Mouse (Mus musculus) hematopoietic stem cell, adult 5-6 weeks (primary cell): ENCODE measurements at regions not wholly inside any gene's neighbourhood (a gene's known extent, or its start where the extent isn't known, plus 50 kb on each side); places are given as distances from the start of the nearest gene placed in this dataset.

Experiments used
- ATAC-seq, 2 experiments: fragments of 125-278 bp in 1 of 2; replicated peaks in 1 of 2; 2 replicates each; pipeline ENCODE4 v1.8.0; 2016 to 2017; ENCODE audit warnings: inconsistent platforms in 2 of 2, mild to moderate bottlenecking in 2 of 2, moderate number of reproducible peaks in 2 of 2, low read depth in 1 of 2, moderate TSS enrichment in 1 of 2; ENCODE audit not compliant: low FRiP score in 2 of 2, poor library complexity in 2 of 2, severe bottlenecking in 2 of 2, insufficient read depth in 1 of 2, low TSS enrichment in 1 of 2

DNA sequence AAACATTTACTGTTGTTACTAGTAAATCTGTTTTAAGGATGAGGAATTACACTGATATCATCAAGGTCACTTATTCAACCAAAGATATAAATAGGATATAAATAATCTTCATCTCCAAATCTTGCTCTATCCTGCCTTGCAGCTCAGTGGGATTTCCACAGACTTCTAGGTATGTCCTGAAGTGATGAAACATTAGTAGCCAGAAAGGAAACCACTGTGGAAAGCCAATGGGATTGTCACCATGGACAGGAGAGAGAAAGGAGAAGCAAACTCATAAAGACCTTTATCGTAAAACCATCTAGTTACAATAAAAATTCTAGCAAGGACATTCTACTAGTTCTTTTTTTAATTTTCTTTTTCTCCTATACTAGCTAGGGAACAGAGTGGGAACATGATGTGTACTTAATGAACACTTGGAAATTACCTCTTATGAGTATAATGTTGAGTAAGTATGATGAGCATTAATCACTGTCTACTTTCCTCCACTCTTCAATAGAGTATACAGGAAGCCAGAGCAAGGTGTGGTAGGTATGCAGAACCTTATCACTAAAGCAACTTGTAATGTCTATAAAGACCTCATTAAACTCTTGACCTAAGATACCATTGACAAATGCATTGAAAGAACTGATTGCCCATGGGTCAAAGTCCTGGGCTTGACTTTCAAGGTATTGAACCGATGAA is 219.4 kb upstream of the Atp2b1 start:
- ATAC-seq: no peak

GRCm38 (mm10) chr10:98695371-98695725 is 218.9 kb upstream of the Atp2b1 start:
- no peak for ATAC-seq

GRCm38 (mm10) chr10:98697866-98698265 is 216.3 kb upstream of the Atp2b1 start:
- ATAC-seq: no peak

DNA sequence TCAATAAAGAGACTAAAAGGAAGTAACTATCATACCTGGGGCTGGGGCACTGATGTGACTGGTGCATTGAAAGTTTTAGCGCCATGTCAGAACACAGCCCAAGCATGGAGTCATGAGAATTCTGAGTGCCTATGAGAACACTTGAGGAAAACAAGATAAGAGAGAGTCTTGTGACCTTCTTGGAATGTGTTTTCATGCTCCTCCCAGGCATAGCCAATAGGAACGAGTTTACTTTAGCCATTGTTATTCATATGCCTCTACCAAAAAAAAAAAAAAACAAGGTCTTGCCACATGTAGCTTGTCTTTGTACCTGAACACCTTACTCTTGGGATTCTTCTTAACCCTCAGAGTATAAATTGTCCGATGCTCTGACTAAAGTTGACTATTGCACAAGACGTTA is 214.6 kb upstream of the Atp2b1 start:
- no peak for ATAC-seq

GRCm38 (mm10) chr10:98700407-98700806 is 213.8 kb upstream of the Atp2b1 start:
- peak in 1 of 2 experiments; percentile 17; a peak in 1 of 4 replicates for ATAC-seq

DNA sequence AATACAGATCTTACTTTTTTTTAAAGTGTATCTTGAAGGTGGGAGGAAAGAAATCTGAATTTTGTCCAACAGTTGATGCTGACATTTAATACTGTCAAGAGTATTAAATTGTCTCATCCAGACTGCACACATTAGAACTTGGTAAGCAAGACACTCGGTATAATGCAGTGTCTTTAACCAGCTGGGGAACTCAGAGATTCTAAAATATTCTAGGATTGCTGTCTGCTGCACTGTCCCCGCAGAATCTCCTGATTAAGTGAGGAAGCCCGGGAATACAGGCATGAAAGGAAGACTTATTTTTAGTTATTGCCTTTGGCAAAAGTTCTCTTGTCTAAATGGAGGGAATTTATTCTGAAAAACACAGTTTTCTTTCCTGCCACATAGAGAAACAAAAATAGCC is 212.9 kb upstream of the Atp2b1 start:
- ATAC-seq: no peak

- ATAC-seq: no peak
Measured at GRCm38 (mm10) chr10:98702470-98703215, 211.6 kb upstream of the Atp2b1 start.

DNA sequence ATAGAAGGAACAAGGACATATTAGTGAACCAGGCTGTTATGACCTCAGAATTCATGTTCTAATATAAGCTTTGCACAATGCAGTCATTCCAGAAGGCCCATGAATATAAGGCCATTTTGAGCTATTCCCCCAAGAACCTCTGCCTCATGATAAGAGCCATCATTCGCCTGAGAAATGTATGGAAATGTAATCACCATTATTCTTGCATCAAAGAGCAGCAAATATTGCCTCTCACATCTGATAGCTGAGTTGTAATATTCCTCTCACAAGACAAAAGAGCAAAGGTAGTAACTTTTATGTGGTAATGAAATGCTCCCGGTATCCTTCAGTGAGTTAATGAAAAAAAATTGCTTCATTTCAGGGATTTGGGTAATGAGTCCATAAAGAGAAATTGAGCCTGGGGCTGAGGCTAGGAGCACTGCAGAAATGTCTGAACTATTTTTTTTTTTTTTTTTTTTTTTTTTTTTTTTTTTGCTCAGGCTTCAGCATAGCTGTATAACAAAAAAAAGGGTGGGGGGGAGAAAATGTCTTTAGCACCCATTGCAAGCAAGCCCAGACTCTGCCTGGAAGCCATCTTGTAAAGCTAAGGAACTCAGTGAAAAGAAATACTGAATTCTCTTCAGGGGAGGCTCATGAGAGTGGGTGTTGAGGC is 210.4 kb upstream of the Atp2b1 start:
- no peak for ATAC-seq

DNA sequence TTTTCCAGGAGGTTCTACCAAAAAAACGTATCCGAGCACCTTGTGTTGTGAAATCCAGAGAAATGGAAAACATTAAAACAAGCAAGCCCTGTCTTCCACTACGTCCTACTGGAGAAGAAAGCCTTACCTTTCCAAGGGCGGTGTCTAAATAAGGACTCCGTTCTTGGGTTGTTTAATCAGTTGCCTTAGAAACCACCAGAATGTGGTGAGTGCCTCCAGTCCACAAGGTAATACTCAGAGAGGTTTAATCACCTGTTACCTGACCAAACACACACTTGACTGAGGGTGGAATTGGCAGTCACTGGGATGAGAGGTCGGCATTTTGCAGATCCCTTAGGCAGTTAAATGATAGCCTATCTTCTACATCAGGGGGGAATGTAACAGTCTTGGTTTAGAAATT is 209.6 kb upstream of the Atp2b1 start:
- ATAC-seq: no peak

DNA sequence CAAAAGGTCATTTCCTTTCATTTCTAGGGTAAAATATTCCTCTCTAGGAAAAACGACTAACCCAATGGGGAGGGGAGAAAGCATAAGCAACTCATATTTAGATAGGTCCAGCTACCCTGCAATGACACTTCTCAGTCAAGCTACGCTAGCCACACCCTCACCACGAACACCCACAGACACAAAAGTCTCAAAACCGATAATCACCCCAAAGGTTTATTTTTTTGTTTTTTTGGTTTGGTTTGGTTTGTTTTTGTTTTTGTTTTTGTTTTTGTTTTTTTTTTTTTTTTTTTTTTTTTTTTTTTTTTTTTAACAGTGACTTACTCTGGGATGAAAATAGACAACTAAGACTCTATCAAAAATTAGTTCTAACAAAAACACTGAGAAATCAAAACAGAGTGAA is 196.3 kb upstream of the Atp2b1 start:
- no peak for ATAC-seq

GRCm38 (mm10) chr10:98718706-98719105 is 195.5 kb upstream of the Atp2b1 start:
- ATAC-seq: no peak; a peak in 1 of 4 replicates

- no peak for ATAC-seq
Measured at GRCm38 (mm10) chr10:98720256-98721005, 193.8 kb upstream of the Atp2b1 start.

DNA sequence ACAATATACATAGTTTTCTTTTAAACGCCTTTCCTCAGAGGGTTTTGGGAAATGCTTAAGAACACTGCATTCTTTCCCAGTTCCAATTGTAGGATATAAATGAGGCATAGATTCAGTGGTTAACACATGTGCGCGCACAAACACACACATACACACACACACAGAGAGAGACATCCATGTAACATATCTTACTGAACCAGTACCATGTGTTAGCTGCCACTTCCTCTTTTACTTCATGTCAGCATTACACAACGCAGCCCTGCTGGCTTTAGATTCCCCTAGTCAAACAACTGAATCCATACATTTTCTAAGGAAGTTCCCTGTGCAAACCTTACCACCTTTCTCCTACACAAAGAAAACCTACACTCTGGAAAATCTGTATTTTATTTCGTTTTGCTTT is 189.1 kb upstream of the Atp2b1 start:
- ATAC-seq: peak; percentile 96 to 97

GRCm38 (mm10) chr10:98727130-98727529 is 187.1 kb upstream of the Atp2b1 start:
- no peak for ATAC-seq

DNA sequence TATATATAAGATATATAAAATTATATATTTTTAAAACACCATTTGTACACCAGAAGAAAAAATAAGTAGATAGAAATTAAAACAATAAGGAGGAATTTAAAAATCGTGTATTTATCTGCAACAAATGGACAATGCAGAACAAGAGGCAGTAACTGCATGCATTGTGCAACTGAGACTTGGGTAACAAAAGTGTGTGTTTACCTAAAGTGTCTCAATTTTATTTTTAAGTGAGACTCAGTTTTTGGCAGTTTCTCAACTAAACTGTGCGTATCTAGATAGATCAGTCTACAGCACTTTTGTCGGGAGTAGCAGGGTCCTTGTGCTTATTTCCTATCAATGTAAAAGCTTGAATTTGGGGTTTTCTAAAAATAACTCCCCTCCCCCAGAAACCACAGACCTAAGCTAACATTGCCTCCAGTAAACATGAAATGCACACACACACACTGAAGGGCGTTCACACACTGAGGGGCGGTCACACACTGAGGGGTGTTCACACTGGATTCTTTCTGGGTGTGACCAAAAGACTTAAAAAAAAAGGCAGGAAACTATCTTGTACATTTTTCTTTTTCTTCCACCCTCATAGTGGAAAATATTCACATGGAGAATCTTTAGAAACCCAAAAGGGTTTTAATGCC is 185.7 kb upstream of the Atp2b1 start:
- peak; percentile 47 to 56; a peak in 3 of 4 replicates for ATAC-seq

GRCm38 (mm10) chr10:98733950-98734585 is 180.1 kb upstream of the Atp2b1 start:
- ATAC-seq: peak; percentile 86 to 90

- ATAC-seq: no peak
Measured at GRCm38 (mm10) chr10:98740507-98741147, 173.6 kb upstream of the Atp2b1 start.
